Mouse (Mus musculus): ENCODE data around the gene Zwint.

GRCm38 (mm10) chr10:72676550-72676949 lies 21.9 kb downstream of the Zwint start:
- TF ChIP-seq CTCF (IDR thresholded peaks at IDR 0.05; ENCODE audit: control insufficient read depth, insufficient read depth, low read length) (no peak), POLR2A (IDR thresholded peaks at IDR 0.05; ENCODE audit: borderline replicate concordance, control insufficient read depth, low read depth, low read length) (no peak)

Data from bone marrow, adult 2 months (tissue).